Mouse (Mus musculus): ENCODE data around the gene Ugt1a6a.

Ugt1a6a gene

DNA sequence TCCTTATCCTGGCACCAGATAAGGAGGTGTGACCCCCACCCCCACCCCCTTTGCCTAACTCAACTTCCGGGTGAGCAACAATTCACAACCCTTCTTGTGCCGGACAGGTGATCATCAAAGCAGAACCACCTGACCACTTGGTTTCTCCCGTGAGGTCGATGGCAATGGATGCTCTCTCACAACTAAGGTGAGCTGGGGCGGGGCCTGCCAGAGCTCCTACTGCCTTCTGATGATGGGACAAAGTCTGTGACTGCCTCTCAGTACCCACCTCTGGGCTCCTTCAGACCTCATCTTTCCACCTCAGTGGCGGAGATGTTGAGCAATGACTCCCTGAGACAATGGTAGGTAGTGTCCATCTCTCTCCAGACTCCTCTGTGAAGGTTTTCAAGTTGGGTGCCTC, 111.3 kb downstream of the Ugt1a6a start:
- in situ Hi-C loops (cut with MboI, MseI), result no loop called here

DNA sequence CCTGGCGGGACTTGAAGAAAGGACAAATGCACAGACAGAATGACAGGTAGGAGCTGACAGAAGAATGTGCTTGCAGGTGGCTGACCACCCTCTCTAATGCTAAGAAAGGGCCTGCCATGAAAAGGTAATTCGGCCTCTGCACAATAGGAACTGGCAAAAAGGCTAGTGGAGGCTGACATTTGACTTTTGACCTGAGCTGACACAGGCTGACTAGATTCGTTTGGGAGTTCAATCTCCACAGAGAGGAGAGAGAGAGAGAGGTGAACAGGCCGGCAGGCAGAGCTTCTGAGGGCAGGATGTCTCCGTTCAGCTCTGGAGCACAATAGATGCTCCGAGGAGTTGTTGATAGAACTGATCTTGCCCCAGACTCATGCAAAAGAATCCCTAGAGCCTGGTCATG, 111.8 kb downstream of the Ugt1a6a start:
- in situ Hi-C loops (cut with MboI, MseI), result no loop called here

DNA sequence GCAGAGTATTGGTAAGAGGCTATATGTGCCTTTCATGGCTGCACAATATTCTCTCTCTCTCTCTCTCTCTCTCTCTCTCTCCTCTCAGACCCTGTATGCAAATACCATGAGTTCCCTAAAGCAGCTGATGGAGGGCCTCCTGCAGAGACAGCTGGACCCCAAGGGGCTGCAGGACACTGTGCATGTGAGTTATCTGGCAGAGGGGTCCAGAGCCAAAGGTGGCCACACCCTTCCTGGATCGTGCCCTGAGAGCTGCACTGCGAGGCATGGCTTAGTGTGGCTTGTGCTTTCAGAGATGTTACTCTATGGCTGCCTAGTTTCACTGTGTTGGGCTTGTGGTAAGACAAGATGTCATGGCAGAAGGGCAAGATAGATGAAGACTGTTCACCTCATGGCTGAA, 113.1 kb downstream of the Ugt1a6a start:
- in situ Hi-C loops (cut with MboI, MseI), result no loop called here

DNA sequence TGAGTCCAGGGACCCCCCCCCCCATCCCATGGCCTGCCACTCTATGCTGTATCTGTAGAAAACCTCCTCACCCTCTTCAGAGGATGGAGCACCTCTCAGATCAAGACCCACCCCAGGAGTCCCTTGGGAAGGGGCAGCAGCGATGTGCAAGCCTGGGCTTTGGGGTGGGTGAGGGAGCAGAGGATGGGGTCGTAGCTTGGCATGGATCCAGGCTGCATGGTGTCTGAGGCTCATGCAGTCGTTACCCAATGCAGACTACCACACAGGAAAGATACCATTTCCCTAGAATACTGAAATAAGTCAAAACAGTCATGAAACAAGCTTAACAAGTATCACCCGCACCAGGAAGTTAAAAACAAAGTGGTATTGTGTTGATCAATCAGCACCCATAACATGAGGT, 114.0 kb downstream of the Ugt1a6a start:
- in situ Hi-C loops (cut with MboI, MseI), result no loop called here

DNA sequence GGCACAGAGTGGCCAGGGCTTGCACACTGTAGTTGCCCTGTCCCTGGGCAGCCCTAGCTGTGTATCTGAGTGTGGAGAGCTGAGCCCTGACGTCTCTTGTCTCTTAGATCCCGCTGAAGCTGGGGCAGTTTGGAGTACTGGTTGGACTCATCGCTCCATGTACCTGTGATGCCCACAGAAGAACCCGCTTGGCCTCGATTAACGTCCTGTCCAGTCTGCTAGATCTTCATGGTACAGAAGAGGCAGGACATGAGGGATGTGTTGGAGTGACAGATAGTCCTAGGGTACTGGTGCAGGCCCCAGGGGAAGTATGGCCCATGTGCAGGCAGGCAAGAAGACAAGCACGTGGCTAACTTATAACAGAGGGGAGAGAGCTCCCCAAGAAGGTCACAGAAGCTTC, 115.0 kb downstream of the Ugt1a6a start:
- in situ Hi-C loops (cut with MboI, MseI), result no loop called here

DNA sequence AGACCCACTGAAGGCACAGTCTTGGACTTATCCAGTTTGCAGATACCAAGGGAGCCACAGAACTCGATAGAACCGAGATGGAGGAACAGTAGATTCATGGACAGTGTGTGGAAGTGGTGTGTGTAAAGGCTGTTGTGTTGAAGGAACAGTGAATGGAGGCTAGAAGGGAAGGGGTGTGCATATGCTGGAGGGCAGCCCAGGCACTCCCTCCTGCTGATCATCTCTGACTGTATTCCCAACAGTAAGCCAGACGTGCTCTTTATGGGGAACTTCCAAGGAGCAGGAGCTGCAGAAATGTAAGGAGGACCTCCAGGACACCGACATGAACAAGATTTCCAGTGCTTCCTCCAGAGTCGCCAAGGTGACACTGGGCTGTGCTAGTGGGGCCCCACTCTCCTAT, 115.4 kb downstream of the Ugt1a6a start:
- in situ Hi-C loops (cut with MboI, MseI), result no loop called here

DNA sequence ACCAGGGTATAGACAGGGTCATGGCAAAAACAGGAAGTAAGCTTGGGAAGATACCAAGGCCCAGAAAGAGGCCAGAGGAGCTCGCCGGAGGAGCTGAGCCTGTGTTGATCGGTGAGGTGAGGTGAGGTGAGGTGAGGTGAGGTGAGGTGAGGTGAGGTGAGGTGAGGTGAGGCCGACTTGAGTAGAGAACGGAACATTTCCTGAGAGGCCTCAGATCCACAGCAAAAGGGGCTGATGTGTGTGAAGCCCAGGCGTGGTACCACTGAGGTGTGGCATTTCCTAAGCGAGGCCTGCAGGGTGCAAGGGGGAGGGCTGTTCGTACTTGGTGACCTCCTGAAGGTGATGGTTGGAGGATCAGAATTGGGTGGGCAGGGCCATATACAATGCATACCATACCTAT, 118.5 kb downstream of the Ugt1a6a start:
- in situ Hi-C loops (cut with MboI, MseI), result no loop called here

DNA sequence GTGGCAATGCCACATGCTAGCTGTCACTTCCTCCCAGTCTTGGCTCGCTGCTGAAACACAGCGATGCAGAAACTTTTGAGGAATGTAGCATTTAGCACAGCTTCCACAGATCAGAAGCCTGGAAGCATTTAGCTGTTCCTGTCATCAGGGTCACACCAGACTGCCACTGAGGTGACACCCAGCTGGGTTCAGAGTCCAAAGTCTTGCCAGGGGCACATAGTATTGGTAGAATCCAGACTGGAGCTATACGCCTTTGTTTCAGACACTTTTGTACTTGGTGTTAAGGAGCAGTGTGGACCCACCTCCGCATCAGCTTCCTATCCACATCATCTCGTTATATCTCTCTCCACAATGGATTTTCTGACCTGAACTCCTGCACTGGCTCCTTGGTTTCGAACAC, 118.9 kb downstream of the Ugt1a6a start:
- in situ Hi-C loops (cut with MboI, MseI), result no loop called here

DNA sequence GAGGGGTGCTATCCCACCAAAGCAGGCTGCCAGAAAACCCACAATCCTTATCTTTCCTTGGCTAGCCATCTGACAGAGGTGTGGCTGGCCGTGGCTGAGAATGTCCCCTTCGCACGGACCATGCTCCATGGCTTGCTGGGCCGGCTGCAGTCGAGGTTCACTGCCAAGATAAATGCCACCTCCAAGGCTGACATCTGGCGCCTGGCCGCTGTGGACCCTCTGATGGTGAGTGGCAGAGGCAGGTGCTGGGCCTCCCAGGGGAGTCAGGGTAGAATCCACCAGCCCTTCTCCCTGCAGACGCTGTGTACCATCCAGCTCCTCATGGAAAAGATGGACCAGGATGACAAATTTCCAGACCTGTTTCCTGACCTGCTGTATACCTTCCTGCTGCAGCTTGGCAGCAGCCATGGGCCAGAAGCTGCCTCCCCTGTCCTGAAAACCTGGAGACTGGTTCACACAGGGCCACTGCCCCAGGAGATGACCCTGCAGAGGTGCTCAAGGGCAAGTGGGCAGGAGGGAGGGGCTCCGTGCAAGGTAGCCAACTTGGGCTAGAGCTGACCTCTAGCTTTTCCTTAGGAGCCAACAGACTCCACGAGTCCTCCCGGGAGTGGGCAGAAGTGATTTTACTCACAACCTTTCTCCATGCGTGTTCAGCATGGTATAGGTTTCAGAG, 120.3 kb downstream of the Ugt1a6a start:
- in situ Hi-C loops (cut with MboI, MseI), result no loop called here

DNA sequence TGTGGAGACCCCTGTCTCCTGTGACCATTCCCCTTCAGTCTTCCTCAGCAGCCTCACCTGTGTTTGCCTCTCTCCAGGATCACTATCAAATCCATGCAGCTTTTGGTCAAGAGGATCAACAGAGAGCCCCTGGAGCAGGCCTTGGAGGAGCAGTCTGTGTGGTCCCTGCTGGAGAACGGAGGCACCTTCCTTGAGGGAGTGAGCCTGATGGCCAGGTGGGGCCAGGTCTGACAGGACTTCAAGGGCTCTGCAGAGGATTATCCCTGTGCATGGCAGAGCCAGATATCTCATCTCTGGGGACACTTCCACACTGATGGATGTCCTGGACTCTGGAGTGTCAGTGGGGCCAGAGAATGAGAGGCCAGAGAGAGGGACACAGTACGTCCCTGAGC, 120.9 kb downstream of the Ugt1a6a start:
- in situ Hi-C loops (cut with MboI, MseI), result no loop called here

DNA sequence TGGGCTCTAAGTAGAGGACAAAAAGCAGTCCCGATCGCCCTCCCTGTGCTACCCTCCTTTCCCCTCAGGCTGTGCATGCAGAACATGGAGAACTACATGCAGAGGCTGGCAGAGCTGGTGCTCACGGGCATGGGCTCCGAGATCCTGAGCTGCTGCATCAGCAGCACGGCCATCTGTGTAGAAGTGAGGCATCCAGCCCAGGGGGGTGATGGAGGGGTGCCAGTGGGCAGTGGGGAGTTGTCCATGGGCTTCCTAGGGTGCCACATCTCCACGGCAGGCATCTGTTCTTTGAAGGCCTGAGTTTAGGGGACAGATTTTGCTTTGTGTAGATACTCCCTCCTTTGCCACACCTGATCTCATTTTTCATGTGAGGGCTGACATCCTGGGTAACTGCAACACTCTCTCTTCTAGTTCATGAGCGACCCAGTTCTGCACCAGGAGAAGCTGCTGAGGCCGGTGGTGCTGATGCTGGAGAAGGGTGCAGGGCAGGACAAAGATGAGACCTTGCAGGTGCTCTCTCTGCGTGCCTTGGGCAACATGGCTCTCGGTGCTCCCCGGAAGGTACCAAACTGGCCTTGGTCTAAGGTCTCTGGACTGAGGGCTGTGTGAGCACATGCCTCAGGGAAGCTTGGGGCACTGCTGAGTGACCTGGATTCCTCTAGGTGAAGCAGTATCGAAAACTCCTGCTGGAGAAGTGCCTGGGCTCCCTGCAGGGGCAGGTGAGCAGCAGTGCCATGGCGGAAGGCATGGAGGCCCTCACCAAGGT, 121.6 kb downstream of the Ugt1a6a start:
- in situ Hi-C loops (cut with MboI, MseI), result no loop called here

DNA sequence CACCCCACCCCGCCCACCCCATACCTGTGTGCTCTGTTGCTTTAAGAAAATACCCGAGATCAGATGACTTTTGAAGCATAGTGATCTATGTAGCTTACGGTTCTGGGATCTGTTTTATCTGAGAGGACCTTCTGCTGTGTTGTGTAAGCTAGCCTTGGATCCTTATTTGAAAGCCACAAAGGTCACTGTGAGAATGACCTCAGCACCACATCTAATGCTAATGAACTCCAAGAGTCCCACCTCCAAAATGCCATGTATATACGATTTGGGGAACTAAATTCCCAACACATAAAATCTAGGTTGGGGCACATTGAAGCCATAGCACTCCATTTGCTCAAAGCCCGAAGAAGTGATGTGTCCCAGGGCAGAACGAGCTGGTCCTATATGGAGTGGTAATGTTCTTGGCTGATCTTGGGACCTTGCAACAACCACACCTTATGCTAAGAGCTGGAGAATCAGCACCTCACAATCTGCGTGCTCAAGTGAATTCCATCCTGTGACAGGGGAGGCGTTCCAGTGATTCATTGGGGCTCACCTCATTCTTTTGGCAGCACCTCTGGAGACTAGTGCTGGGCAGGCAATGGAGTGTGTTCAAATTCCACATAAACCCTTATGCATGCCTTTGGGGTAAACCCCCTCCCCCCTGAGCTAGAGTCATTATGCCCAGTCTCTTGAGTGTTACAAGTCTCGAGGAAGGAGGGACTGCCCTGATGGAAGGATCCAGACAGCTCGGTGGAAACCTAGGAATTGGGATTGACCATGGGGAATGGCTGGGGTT, 122.5 kb downstream of the Ugt1a6a start:
- in situ Hi-C loops (cut with MboI, MseI), result no loop called here

DNA sequence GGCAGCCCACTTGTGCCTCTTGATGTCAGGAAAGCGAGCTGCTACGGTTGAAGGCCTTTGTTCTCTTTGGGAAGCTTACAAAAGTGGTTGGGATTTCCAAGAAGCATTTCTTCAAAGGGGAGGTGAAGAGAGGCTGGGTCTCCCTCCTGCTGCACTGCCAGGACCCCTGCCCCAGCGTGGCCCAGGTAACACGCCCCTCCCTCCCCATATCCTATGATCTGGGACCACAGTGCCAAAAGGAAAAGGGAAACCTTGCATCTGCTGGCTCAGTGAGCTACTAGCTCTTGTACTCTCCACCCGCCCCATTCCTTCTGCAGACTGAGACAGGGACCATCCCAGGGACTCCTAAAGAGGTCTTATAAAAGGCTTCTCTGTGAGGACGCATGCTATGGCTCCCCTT, 123.1 kb downstream of the Ugt1a6a start:
- in situ Hi-C loops (cut with MboI, MseI), result no loop called here

DNA sequence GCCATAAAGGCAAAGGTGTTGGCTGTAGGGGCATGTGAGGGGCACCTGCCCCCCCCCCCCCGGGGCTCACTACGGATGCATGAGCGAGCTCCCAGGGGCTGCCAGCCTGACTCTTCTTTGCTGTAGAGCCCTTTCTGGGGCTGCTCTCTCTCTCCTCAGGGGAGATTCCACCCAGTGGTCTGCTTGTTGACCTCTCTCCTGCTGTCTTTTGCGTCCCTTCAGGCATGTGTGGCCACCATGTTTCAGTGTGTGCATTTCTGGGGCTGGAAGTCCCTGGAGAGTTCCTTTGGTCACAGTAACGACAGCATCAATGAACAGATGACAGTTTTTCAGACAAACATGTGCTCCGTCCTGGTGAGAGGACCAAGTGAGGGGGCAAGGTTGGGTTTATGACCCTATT, 123.8 kb downstream of the Ugt1a6a start:
- in situ Hi-C loops (cut with MboI, MseI), result no loop called here

DNA sequence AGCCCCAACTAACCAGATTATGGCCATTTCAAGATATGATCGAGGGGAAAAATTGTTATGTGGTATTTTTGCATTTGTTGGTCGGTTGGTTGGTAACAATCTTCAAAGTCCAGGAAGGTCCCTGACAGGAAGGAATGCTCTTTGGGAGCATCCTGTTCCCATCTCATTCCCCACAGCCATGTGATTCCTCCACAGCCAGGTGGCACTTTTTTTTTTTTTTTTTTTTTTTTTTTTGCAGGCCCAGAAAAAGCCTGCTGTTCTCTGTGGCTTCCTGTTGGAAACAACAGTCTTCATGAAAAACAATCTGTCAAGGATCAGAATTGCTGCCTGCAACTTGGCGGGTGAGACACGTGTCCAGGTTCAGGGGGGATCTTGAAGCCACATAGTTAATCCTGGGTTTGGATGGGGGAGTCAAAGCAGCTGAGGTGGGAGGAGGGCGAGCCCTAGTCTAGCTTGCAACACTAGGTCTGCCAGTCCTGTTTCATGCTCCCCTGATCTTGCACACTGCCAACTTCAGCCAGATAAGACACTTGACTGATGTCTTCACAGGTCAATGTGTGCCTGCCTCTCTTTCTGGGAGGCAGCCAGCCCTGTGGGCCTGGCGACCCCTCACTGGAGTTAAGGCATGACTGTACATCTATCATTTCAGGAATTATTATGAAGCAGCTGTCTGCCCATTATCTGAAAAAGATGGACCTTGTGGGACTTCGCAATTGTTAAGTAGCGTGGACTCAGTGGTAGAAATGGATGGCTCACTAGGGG, 124.5 kb downstream of the Ugt1a6a start:
- in situ Hi-C loops (cut with MboI, MseI), result no loop called here

DNA sequence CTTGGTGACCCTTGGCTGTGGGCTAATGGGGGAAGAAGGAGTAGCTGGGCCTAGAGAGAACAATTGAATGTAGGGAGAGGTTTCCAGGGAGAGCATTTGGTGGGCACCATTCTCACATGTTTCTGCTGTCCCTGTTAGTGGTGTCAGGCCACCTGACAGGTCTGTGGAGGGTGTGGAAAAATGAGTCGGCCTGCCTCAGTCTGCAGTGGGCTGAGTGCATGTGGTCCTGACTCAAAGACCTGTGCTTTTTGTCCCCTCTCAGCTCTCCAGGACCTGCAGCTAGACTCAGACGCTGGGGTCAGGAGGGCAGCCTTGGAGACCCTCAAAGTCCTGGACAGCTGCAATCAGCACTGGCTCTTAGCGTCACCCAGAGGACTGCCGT, 125.0 kb downstream of the Ugt1a6a start:
- in situ Hi-C loops (cut with MboI, MseI), result no loop called here

DNA sequence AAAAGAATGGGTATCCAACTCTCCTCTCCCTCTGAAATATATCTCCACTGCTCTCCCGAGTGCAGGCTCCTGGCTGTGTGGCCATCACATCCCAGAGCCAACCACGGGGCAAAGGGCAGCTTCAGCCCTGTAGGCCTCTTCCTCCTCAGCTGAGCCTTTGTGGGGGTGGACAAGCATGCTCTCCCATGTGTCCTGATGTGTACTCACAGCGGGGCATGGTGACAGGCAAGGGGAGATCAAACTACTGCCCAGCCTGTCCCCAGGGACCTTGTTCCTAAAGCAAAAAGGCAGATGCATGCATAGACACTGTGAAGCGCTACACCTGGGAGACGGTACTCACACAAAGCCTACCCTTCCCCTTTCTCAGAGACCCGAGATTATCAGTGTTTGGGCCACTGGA, 125.5 kb downstream of the Ugt1a6a start:
- in situ Hi-C loops (cut with MboI, MseI), result no loop called here

DNA sequence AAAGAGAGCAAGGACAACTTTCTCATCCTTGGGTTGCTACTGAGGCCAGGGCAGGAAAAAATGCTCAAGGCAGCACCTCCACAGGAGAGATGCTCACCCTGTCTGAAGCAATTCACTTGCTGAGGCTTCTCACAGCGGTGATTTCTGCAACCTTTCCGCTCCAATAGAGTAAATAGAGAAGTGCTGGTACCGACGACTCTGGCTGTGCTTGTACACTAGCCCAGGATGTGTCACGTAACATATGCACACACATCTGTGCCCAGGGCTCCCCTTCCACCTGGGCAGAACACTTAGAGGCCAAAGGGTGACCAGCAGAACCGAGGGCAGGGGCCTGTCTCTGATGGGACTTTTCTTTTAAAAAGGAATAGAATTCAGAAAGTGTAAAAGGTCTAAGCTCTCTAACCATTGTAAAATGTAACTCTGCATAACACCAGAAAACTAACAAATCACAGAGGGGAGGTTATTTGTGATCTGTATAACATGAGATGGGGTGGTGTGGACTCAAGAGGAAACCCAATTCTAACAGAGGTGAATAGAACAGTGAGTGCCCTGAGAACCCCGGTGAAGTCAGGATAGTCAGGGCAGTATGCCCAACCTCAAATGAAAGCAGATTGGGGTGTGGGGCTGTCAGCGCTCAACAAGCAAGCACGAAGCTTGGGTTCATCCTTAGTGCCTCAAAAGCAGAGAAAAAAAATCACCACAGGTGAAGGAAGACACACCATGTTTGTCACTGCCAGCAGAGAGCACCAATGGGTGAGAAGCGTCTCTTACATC, 126.2 kb downstream of the Ugt1a6a start:
- in situ Hi-C loops (cut with MboI, MseI), result no loop called here

DNA sequence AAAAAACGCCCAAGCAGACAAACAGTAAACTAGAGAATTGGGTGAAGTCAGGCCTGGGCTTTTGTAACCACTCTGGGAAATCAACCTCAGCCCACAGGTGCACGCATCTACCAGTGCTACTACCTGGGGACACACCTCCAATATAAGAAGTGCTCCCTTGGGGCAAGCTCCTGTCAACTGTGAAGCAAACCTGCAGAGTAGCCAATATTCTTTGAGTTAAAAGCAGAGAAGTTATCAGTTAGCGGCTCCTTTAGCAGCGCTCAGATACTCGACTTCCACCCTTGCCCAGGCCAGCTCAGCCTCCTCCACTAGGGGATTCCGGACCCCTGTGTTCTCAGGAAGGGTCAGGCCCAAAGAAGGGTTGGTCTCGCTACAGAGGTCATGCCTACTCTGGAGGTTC, 127.1 kb downstream of the Ugt1a6a start:
- in situ Hi-C loops (cut with MboI, MseI), result no loop called here

DNA sequence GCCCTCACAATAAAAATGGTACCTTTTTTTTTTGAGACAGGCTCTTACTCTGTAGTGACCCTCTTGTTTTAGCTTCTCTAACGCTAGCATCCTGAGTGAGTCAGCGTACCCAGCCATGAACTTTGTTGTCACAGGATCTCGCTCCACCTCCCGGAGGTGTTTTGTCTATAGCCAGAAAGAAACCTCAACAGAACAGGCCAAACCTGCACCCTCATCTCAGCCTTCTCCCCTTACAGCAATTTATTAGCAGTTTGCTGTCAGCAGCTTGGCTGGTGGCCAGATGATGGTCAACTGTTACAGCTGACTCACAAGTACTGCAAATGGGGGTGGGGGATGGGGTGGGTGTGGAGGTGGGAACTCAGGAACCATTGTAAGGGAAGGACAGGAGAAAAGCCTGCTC, 127.6 kb downstream of the Ugt1a6a start:
- in situ Hi-C loops (cut with MboI, MseI), result no loop called here

DNA sequence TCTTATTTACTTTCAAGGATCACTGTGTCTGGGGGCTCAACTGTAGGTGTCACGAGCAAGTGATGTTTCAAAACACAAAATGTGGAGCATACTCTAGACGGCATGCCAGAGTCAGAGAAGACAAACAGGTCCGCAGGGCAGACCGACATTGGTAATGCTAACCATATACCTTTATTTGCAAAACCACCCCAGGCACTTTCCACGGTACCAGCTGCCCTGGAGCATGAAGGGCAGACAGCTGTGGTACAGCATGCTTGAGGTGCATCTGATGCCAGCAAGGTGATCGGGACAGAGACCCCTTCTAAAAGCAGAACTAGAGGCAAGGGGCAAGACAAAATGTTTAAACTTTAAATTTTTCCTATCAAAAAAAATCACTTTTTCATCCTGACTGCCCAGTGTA, 128.4 kb downstream of the Ugt1a6a start:
- in situ Hi-C loops (cut with MboI, MseI), result no loop called here

All from T-helper 17 cell (primary cell).